11 mouse cellular contexts compared by ENCODE assay signal in genomic region chr7:84029120-84029771, GRCm38 (mm10). TPM values are rescaled to one million over a fixed set of nuclear protein-coding genes. Genes with fewer than 3 reads are reported as not detected.
DNase-seq lines count a peak whose midpoint lies in the region; ATAC-seq lines count a peak whose summit lies in the region.
"Had no signal": no experiment of that assay in that cellular context is flagged by ENCODE, and none has a peak within 500 bp of the region (broad histone marks: within the 10 kb centered on the region; RNA-seq: fewer than 3 reads in every experiment).

No protein-coding gene starts in this region.

- H3K4me1 ChIP-seq in heart, embryonic 15.5 days (replicated peaks) = peaks cover 18% of the 10 kb centered on the region
- H3K4me1 ChIP-seq in heart, embryonic 12.5 days (replicated peaks) = peaks cover 18% of the 10 kb centered on the region
- peaks cover 11% of the 10 kb centered on the region for H3K4me1 ChIP-seq in neural tube, embryonic 13.5 days (replicated peaks)
- peaks cover 7% of the 10 kb centered on the region for H3K4me1 ChIP-seq in neural tube, embryonic 15.5 days
- H3K4me1 ChIP-seq in intestine, embryonic 16.5 days (ENCODE audit: control insufficient read depth, insufficient read depth, low read length) = peaks cover 11% of the 10 kb centered on the region
- H3K4me1 ChIP-seq: embryonic facial prominence, embryonic 13.5 days had no signal

- no peak overlapping the region for H3K4me3 ChIP-seq in heart, embryonic 15.5 days
- H3K4me3 ChIP-seq in heart, embryonic 12.5 days = no peak overlapping the region
- H3K4me3 ChIP-seq in neural tube, embryonic 13.5 days = no peak overlapping the region
- no peak overlapping the region for H3K4me3 ChIP-seq in neural tube, embryonic 15.5 days (replicated peaks)
- H3K4me3 ChIP-seq in intestine, embryonic 16.5 days (ENCODE audit: low read length) = no peak overlapping the region
- H3K4me3 ChIP-seq: embryonic facial prominence, embryonic 13.5 days had no signal

- H3K9me3 ChIP-seq in heart, embryonic 15.5 days (replicated peaks) = no peaks in the 10 kb centered on the region
- no peaks in the 10 kb centered on the region for H3K9me3 ChIP-seq in heart, embryonic 12.5 days (replicated peaks)
- H3K9me3 ChIP-seq in neural tube, embryonic 13.5 days = no peaks in the 10 kb centered on the region
- H3K9me3 ChIP-seq in neural tube, embryonic 15.5 days (replicated peaks) = no peaks in the 10 kb centered on the region
- H3K9me3 ChIP-seq in intestine, embryonic 16.5 days (ENCODE audit: control insufficient read depth, low read length) = no peaks in the 10 kb centered on the region
- H3K9me3 ChIP-seq: embryonic facial prominence, embryonic 13.5 days had no signal

- 27% methylated on average over 3 of the region's 3 CpGs for WGBS in heart, embryonic 15.5 days
- 33% methylated on average over 3 of the region's 3 CpGs for WGBS in heart, embryonic 12.5 days
- WGBS in neural tube, embryonic 13.5 days = 47% methylated on average over 3 of the region's 3 CpGs
- WGBS in neural tube, embryonic 15.5 days = 35% methylated on average over 3 of the region's 3 CpGs
- WGBS in intestine, embryonic 16.5 days = 39% methylated on average over 3 of the region's 3 CpGs

- no peak overlapping the region for H3K4me2 ChIP-seq in heart, embryonic 15.5 days
- no peak overlapping the region for H3K4me2 ChIP-seq in heart, embryonic 12.5 days
- H3K4me2 ChIP-seq in neural tube, embryonic 13.5 days = no peak overlapping the region
- H3K4me2 ChIP-seq in neural tube, embryonic 15.5 days = no peak overlapping the region
- no peak overlapping the region for H3K4me2 ChIP-seq in intestine, embryonic 16.5 days (ENCODE audit: low read depth, low read length)
- H3K4me2 ChIP-seq: embryonic facial prominence, embryonic 13.5 days; midbrain, embryonic 11.5 days had no signal

- no peak overlapping the region for H3K9ac ChIP-seq in heart, embryonic 15.5 days
- no peak overlapping the region for H3K9ac ChIP-seq in heart, embryonic 12.5 days
- no peak overlapping the region for H3K9ac ChIP-seq in neural tube, embryonic 13.5 days
- no peak overlapping the region for H3K9ac ChIP-seq in neural tube, embryonic 15.5 days (replicated peaks)
- H3K9ac ChIP-seq in intestine, embryonic 16.5 days (ENCODE audit: low read depth, low read length) = no peak overlapping the region
- H3K9ac ChIP-seq: embryonic facial prominence, embryonic 13.5 days had no signal

- H3K36me3 ChIP-seq in heart, embryonic 15.5 days = no peaks in the 10 kb centered on the region
- H3K36me3 ChIP-seq in heart, embryonic 12.5 days = no peaks in the 10 kb centered on the region
- H3K36me3 ChIP-seq in neural tube, embryonic 13.5 days = no peaks in the 10 kb centered on the region
- no peaks in the 10 kb centered on the region for H3K36me3 ChIP-seq in neural tube, embryonic 15.5 days
- H3K36me3 ChIP-seq in intestine, embryonic 16.5 days (ENCODE audit: control insufficient read depth, insufficient read depth, low read length) = no peaks in the 10 kb centered on the region
- H3K36me3 ChIP-seq: embryonic facial prominence, embryonic 13.5 days had no signal

- ATAC-seq in heart, embryonic 15.5 days (replicated peaks; ENCODE audit: insufficient number of reproducible peaks, insufficient read depth, low FRiP score, low read depth) = peak; percentile 54; the same call in 1 of the 2 replicates
- ATAC-seq in heart, embryonic 12.5 days (ENCODE audit: insufficient number of reproducible peaks, low FRiP score) = no peak
- peak; percentile 59 for ATAC-seq in neural tube, embryonic 13.5 days (ENCODE audit: low read depth)
- no peak for ATAC-seq in neural tube, embryonic 15.5 days (ENCODE audit: low FRiP score)
- no peak for ATAC-seq in intestine, embryonic 16.5 days

- H3K27ac ChIP-seq in heart, embryonic 15.5 days = no peak overlapping the region
- no peak overlapping the region for H3K27ac ChIP-seq in heart, embryonic 12.5 days (ENCODE audit: poor library complexity, severe bottlenecking)
- H3K27ac ChIP-seq in neural tube, embryonic 13.5 days (replicated peaks) = no peak overlapping the region
- no peak overlapping the region for H3K27ac ChIP-seq in neural tube, embryonic 15.5 days (replicated peaks)
- no peak overlapping the region for H3K27ac ChIP-seq in intestine, embryonic 16.5 days (ENCODE audit: low read length)
- H3K27ac ChIP-seq: embryonic facial prominence, embryonic 13.5 days had no signal

- H3K27me3 ChIP-seq in heart, embryonic 15.5 days = no peaks in the 10 kb centered on the region
- no peaks in the 10 kb centered on the region for H3K27me3 ChIP-seq in heart, embryonic 12.5 days (replicated peaks)
- no peaks in the 10 kb centered on the region for H3K27me3 ChIP-seq in neural tube, embryonic 13.5 days
- no peaks in the 10 kb centered on the region for H3K27me3 ChIP-seq in neural tube, embryonic 15.5 days (replicated peaks)
- H3K27me3 ChIP-seq in intestine, embryonic 16.5 days (replicated peaks; ENCODE audit: control insufficient read depth, insufficient read depth, low read length) = no peaks in the 10 kb centered on the region
- H3K27me3 ChIP-seq: embryonic facial prominence, embryonic 13.5 days had no signal

- DNase-seq in cerebellum, adult 8-10 months = peak; percentile 49
- DNase-seq in lung, postnatal 10 days = peak; percentile 27
- no peak for DNase-seq in B cell, adult 2 months
- DNase-seq: kidney, adult 8-10 months had no signal

RNA-seq across cellular contexts. Expression of gene Cemip, which starts 57.1 kb away (rescaled TPM):
- polyA plus RNA-seq in heart, embryonic 15.5 days (2015; fragmentation: Nextera tagmentation; extraction: Ambion mirVana) = 0.60 TPM in 2 replicates
- 1.0 and 1.1 TPM in 2 replicates for polyA plus RNA-seq in heart, embryonic 12.5 days (2016; fragmentation: Nextera tagmentation; extraction: Ambion mirVana)
- 0.56 and 0.59 TPM in 2 replicates for polyA plus RNA-seq in neural tube, embryonic 13.5 days (2015; fragmentation: Nextera tagmentation; extraction: Ambion mirVana)
- 0.83 and 1.0 TPM in 2 replicates for polyA plus RNA-seq in neural tube, embryonic 15.5 days (2015; fragmentation: Nextera tagmentation; extraction: Ambion mirVana)
- polyA plus RNA-seq in intestine, embryonic 16.5 days (2015; fragmentation: Nextera tagmentation; extraction: Ambion mirVana) = 0.28 and 0.40 TPM in 2 replicates

Comparison
In these comparisons a context has a peak if more than half of its experiments do, and no peak if none do; other contexts are left out.
1. ATAC-seq: peak in heart, embryonic 15.5 days (single experiment) and neural tube, embryonic 13.5 days (single experiment); none in heart, embryonic 12.5 days (single experiment), neural tube, embryonic 15.5 days (single experiment) and intestine, embryonic 16.5 days (single experiment).
2. DNase-seq: peak in cerebellum, adult 8-10 months (single experiment) and lung, postnatal 10 days (single experiment); none in B cell, adult 2 months (0 of 2).